Mouse (Mus musculus) liver, adult 2 months (tissue): Measurements from ENCODE around the gene Med24. TPM values are rescaled to one million over a fixed set of nuclear protein-coding genes. Genes with fewer than 3 reads are reported as not detected.

ENCODE experiments used
- DNase-seq: peaks from one replicate; pipeline ENCODE4 v3.0.0-alpha.2; 2011; ENCODE audit warnings: low read depth, low spot score; ENCODE audit errors: extremely low read depth
- H3K27ac ChIP-seq: fragments of 200-500 bp; replicated peaks from 2 replicates; pipeline ENCODE4 v1.5.1; 2012; ENCODE audit warnings: low read depth, mild to moderate bottlenecking, control low read depth, inconsistent platforms, low read length; ENCODE audit not compliant: insufficient read depth
- H3K27me3 ChIP-seq: fragments of 200-500 bp; 2 replicates; pipeline ENCODE4 v1.6.1; 2012; ENCODE audit warnings: mild to moderate bottlenecking, moderate library complexity, low read length, inconsistent platforms; ENCODE audit not compliant: control insufficient read depth, insufficient read depth
- H3K36me3 ChIP-seq: fragments of 200-500 bp; 2 replicates; pipeline ENCODE4 v1.6.1; 2012; ENCODE audit warnings: low read length, inconsistent platforms; ENCODE audit not compliant: control insufficient read depth, insufficient read depth
- H3K4me1 ChIP-seq: fragments of 200-500 bp; 2 replicates; pipeline ENCODE4 v1.6.1; 2011; ENCODE audit warnings: low read length; ENCODE audit not compliant: control insufficient read depth, insufficient read depth
- H3K4me3 ChIP-seq: fragments of 200-500 bp; 2 replicates; pipeline ENCODE4 v1.5.1; 2011; ENCODE audit warnings: low read depth, mild to moderate bottlenecking, control low read depth, low read length, moderate library complexity; ENCODE audit not compliant: insufficient read depth
- H3K79me2 ChIP-seq: fragments of 200-500 bp; 2 replicates; pipeline ENCODE4 v1.6.1; 2012; ENCODE audit warnings: inconsistent platforms, mild to moderate bottlenecking, low read length, moderate library complexity; ENCODE audit not compliant: control insufficient read depth, insufficient read depth
- H3K9ac ChIP-seq: fragments of 200-500 bp; 2 replicates; pipeline ENCODE4 v1.6.1; 2012; ENCODE audit warnings: low read depth, mild to moderate bottlenecking, control low read depth, inconsistent platforms, low read length
- CTCF ChIP-seq: fragments of 200-500 bp; IDR thresholded peaks from 2 replicates; pipeline ENCODE4 v1.5.1; 2011; ENCODE audit warnings: low read depth, low read length, control low read depth
- POLR2A ChIP-seq: fragments of 200-500 bp; IDR thresholded peaks from 2 replicates; pipeline ENCODE4 v1.6.1; 2011; ENCODE audit warnings: low read length, control low read depth; ENCODE audit not compliant: insufficient read depth; ENCODE audit errors: extremely low read depth
- WGBS: fragments of 180-500 bp; shearing (Covaris S2); methylation state at CpG from one replicate; pipeline ENCODE4 v1.1.7; 2018; 5-methylcytosine and 5-hydroxymethylcytosine counted together
- polyA plus RNA-seq: library from polyadenylated mRNA; depleted of rRNA; stranded (reverse); fragments of >200 nt; gene quantifications from 2 replicates; pipeline ENCODE4 v1.2.3, GENCODE M21; 2012
- total RNA-seq: library from RNA; depleted of rRNA; stranded (reverse); fragments of >200 nt; gene quantifications from 2 replicates; pipeline ENCODE4 v1.2.3, GENCODE M21; 2014

Med24 gene
- total and polyA plus RNA-seq, 2 experiments, result 3.9 to 23.2 TPM

- 38% methylated on average over 5 of the region's 5 CpGs for WGBS
- no peak for DNase-seq
- Histone ChIP-seq H3K4me1 (peaks cover 4% of the 10 kb centered on the region; the same call in 1 of the 2 replicates), H3K36me3 (peaks cover 37% of the 10 kb centered on the region), H3K27me3 (no peaks in the 10 kb centered on the region), H3K4me3 (no peak overlapping the region), H3K27ac (no peak overlapping the region), H3K79me2 (no peaks in the 10 kb centered on the region), H3K9ac (no peak overlapping the region)
- no peak for TF ChIP-seq POLR2A
- no peak for TF ChIP-seq CTCF
These were observed 37.6 kb upstream of the Med24 start for GRCm38 (mm10) chr11:98766816-98767215.

DNA sequence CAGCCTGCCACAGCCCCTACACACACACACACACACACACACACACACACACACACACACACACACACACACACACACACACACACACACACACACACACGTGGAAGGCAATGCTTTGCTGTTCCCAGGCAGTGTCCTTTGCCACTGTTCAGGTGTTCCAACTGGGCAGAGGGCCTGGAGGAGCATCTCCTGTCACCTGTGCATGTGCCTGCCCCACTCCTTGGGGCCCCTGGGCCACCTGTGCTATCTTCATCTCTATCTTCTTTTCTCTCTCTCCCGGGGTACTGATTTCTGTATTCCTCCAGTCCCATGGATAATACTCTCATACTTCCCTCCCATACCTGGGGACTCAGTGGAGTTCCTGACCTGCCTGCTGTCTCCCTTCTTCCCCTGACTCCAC lies 37.1 kb upstream of the Med24 start:
- H3K27ac ChIP-seq, result no peak overlapping the region
- WGBS, result 39% methylated on average over 2 of the region's 2 CpGs

DNA sequence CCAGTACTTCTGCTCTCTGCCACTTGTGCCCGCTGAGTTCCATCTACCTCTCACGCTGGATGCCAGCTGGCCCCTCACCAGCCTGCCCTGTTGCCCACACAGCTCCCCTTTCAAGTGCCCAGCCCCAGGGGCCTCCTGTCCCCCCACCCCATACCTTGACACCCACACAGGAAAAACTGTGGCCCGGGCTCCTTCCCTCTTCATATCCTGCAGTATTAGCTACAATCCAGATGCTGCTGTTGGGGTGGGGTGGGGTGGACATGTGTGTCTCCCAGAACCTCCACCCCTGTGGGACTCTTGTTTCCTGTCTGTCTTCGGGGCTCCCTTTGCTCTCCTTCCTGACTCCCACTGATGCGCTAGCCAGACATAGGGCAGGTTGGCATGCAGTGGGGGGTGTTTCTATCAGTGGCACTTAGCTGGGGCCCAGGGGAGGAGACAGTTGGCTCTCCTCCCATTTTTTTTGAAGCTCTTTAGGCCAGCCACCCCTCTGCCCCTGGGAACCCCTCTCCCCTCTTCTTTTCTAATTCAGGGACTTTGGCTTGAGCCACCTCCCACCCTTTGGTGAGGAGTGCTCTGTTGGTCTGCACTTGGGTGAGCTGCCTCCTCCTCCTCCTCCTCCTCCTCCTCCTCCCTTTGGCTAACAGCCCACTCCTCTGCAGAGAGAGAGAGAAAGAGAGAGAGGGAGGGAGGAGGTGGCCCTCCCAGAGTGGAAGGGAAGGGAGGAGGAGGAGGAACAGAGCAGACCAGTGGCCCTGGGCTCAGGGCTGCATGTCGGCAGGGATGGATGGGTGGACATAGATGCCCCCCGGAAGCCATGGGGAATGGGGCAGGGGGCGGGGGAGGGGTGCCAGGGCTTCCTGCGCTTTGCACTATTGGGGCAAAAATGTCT lies 36.4 kb upstream of the Med24 start:
- TF ChIP-seq POLR2A (no peak), CTCF (no peak)
- no peaks in the 10 kb centered on the region for H3K27me3 ChIP-seq
- H3K9ac ChIP-seq, result no peak overlapping the region
- H3K4me3 ChIP-seq, result no peak overlapping the region
- peaks cover 26% of the 10 kb centered on the region for H3K36me3 ChIP-seq
- 0 out of 2 replicates have a peak, but pooled peaks cover 2% of the 10 kb centered on the region for H3K4me1 ChIP-seq
- H3K79me2 ChIP-seq, result no peaks in the 10 kb centered on the region
- no peak overlapping the region for H3K27ac ChIP-seq
- WGBS, result 69% methylated on average over 9 of the region's 9 CpGs
- DNase-seq, result no peak

More for the DNA sequence above, 37.1 kb upstream of the Med24 start:
- Histone ChIP-seq H3K9ac (no peak overlapping the region), H3K79me2 (no peaks in the 10 kb centered on the region), H3K4me1 (0 out of 2 replicates have a peak, but pooled peaks cover 2% of the 10 kb centered on the region), H3K27me3 (no peaks in the 10 kb centered on the region), H3K4me3 (no peak overlapping the region), H3K36me3 (peaks cover 33% of the 10 kb centered on the region)
- TF ChIP-seq POLR2A, result no peak
- no peak for TF ChIP-seq CTCF
- peak; percentile 54 for DNase-seq

GRCm38 (mm10) chr11:98764746-98765145 lies 35.5 kb upstream of the Med24 start:
- Histone ChIP-seq H3K4me1 (no peaks in the 10 kb centered on the region), H3K9ac (no peak overlapping the region), H3K4me3 (no peak overlapping the region), H3K27ac (no peak overlapping the region), H3K27me3 (no peaks in the 10 kb centered on the region), H3K79me2 (no peaks in the 10 kb centered on the region), H3K36me3 (peaks cover 17% of the 10 kb centered on the region)
- DNase-seq, result peak; percentile 69
- no peak for TF ChIP-seq POLR2A
- no peak for TF ChIP-seq CTCF

DNA sequence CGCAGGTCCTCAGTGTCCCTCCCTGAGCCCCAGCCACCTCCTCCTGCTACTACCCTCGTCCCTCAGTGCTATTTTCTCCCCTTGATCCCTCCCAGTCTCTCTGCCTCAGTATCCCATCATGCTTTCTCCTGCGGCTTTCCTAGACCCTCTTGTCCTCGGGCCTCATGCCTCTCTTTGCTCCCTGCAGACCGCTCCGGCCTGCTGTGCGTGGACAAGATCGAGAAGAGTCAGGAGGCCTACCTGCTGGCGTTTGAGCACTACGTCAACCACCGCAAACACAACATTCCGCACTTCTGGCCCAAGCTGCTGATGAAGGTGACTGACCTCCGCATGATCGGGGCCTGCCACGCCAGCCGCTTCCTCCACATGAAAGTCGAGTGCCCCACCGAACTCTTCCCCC lies 34.9 kb upstream of the Med24 start:
- DNase-seq, result no peak
- H3K27ac ChIP-seq, result no peak overlapping the region

DNA sequence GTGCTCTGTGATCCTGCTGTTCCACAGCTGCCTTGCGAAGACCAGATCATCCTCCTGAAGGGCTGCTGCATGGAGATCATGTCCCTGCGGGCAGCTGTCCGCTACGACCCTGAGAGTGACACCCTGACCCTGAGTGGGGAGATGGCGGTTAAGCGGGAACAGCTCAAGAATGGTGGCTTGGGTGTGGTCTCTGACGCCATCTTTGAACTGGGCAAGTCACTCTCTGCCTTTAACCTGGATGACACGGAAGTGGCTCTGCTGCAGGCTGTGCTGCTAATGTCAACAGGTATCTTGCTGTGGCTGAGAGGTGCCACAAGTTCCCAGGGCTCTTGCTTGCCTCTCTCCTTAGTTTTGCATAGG lies 34.2 kb upstream of the Med24 start:
- TF ChIP-seq CTCF (no peak), POLR2A (no peak)
- H3K36me3 ChIP-seq, result peaks cover 5% of the 10 kb centered on the region
- no peaks in the 10 kb centered on the region for H3K79me2 ChIP-seq
- no peak overlapping the region for H3K4me3 ChIP-seq
- no peaks in the 10 kb centered on the region for H3K4me1 ChIP-seq
- no peak for DNase-seq
- whole genome bisulfite sequencing, result 92% methylated on average over 8 of the region's 8 CpGs
- no peak overlapping the region for H3K27ac ChIP-seq
- no peaks in the 10 kb centered on the region for H3K27me3 ChIP-seq
- no peak overlapping the region for H3K9ac ChIP-seq

More for the DNA sequence above, 34.9 kb upstream of the Med24 start:
- Histone ChIP-seq H3K36me3 (peaks cover 11% of the 10 kb centered on the region), H3K4me1 (no peaks in the 10 kb centered on the region), H3K9ac (no peak overlapping the region), H3K27me3 (no peaks in the 10 kb centered on the region), H3K4me3 (no peak overlapping the region), H3K79me2 (no peaks in the 10 kb centered on the region)
- WGBS, result 90% methylated on average over 18 of the region's 18 CpGs
- TF ChIP-seq POLR2A (no peak), CTCF (no peak)
